Mouse (Mus musculus): ENCODE results near the gene Tmem132e.

GRCm38 (mm10) chr11:82389396-82390291 lies 944 bp downstream of the Tmem132e start:
- no peak for TF ChIP-seq CTCF (conservative IDR thresholded peaks at IDR 0.05 in 1 of 2, IDR thresholded peaks at IDR 0.05 in 1 of 2; ENCODE audit: low read depth in 2 of 2, low read length in 2 of 2)
- TF ChIP-seq EP300 (IDR thresholded peaks at IDR 0.05; ENCODE audit: low read length), result no peak
- no peak for TF ChIP-seq MAFK (IDR thresholded peaks at IDR 0.05; ENCODE audit: insufficient replicate concordance, low read length)
- TF ChIP-seq MEF2A (IDR thresholded peaks at IDR 0.05; ENCODE audit: borderline replicate concordance, low read depth, low read length), result no peak
- TF ChIP-seq JUND (conservative IDR thresholded peaks at IDR 0.05; ENCODE audit: low read depth, low read length), result no peak
- no peak for TF ChIP-seq RCOR1 (conservative IDR thresholded peaks at IDR 0.05; ENCODE audit: low read depth, low read length)
- no peak for TF ChIP-seq ZC3H11A (IDR thresholded peaks at IDR 0.05; ENCODE audit: low read depth, low read length)
- TF ChIP-seq CHD1 (IDR thresholded peaks at IDR 0.05; ENCODE audit: low read depth, low read length), result no peak
- TF ChIP-seq POLR2A (IDR thresholded peaks at IDR 0.05; ENCODE audit: low read depth, low read length), result no peak
- no peak for TF ChIP-seq POLR2AphosphoS2 (IDR thresholded peaks at IDR 0.05; ENCODE audit: low read depth, low read length)
- no peak for TF ChIP-seq RAD21 (IDR thresholded peaks at IDR 0.05; ENCODE audit: low read depth, low read length)
- TF ChIP-seq USF2 (conservative IDR thresholded peaks at IDR 0.05; ENCODE audit: low read depth, low read length), result no peak

Measured in CH12.LX (cell line).